Mouse (Mus musculus): ENCODE measurements around the gene Lcn2. TPM values are rescaled to one million over a fixed set of nuclear protein-coding genes. Genes with fewer than 3 reads are reported as not detected.
A peak's percentile ranks its signal among the peaks of the same experiment; 100 is the strongest.

Gene Lcn2
- polyA plus RNA-seq, 1 experiment = 1.0 TPM

DNA sequence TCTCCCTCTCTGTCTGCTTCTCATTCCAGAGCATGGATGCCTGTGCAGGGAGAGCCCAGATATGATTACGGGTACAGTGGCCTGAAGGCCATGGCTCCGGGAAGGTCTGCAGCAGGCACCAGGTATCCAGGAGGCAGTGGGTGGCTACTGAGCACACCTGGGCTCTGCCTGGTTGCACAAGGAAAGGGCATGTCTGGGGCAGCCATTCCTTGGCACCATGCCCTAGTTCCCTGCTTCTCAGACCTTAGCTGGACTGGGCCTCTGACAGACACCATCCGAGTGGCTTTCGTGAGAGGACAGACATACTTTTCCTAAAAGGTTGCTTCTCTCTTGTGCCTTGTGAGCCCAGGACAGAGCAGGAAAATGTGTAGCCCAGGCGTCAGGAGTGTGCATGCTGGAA, 4.0 kb upstream of the Lcn2 start:
- no peak for DNase-seq
- H3K27ac ChIP-seq (ENCODE audit: insufficient read depth, low read length) = no peak overlapping the region
- no peak overlapping the region for H3K4me3 ChIP-seq (replicated peaks; ENCODE audit: insufficient read depth, low read depth, low read length)
- 81% methylated on average over 5 of the region's 5 CpGs for WGBS
- H3K4me1 ChIP-seq (ENCODE audit: control insufficient read depth, insufficient read depth, low read length) = peaks cover 3% of the 10 kb centered on the region
- TF ChIP-seq POLR2A (IDR thresholded peaks at IDR 0.05; ENCODE audit: borderline replicate concordance, insufficient read depth, low read length) (no peak), CTCF (IDR thresholded peaks at IDR 0.05; ENCODE audit: borderline replicate concordance, insufficient read depth, low read depth, low read length) (no peak)
- H3K27me3 ChIP-seq (ENCODE audit: control insufficient read depth, insufficient read depth, low read length) = no peaks in the 10 kb centered on the region

DNA sequence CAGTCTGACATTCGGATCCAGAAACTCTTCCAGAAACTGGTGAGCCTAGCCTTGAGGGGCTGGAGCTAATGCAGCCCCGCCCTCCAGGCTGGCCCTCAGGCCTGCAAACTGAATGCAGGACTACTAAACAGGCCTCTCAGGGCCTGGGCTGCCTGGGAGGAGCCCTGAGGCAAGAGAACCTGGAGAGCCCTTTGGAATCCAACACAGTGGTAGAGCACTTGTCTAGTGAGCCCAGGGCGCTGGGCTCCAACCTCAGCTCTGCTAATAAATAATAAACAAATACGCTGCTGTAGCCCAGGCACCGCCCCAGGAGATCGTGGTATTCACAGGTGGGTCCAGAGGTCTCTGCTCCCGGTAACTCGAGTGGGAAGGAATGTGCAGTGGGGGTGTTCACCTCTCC, 2.8 kb upstream of the Lcn2 start:
- Histone ChIP-seq H3K27ac (ENCODE audit: insufficient read depth, low read length) (no peak overlapping the region), H3K27me3 (ENCODE audit: control insufficient read depth, insufficient read depth, low read length) (no peaks in the 10 kb centered on the region), H3K4me3 (replicated peaks; ENCODE audit: insufficient read depth, low read depth, low read length) (no peak overlapping the region), H3K4me1 (ENCODE audit: control insufficient read depth, insufficient read depth, low read length) (peaks cover 3% of the 10 kb centered on the region)
- DNase-seq = no peak
- TF ChIP-seq CTCF (IDR thresholded peaks at IDR 0.05; ENCODE audit: borderline replicate concordance, insufficient read depth, low read depth, low read length) (no peak), POLR2A (IDR thresholded peaks at IDR 0.05; ENCODE audit: borderline replicate concordance, insufficient read depth, low read length) (no peak)
- 77% methylated on average over 8 of the region's 8 CpGs for WGBS

DNA sequence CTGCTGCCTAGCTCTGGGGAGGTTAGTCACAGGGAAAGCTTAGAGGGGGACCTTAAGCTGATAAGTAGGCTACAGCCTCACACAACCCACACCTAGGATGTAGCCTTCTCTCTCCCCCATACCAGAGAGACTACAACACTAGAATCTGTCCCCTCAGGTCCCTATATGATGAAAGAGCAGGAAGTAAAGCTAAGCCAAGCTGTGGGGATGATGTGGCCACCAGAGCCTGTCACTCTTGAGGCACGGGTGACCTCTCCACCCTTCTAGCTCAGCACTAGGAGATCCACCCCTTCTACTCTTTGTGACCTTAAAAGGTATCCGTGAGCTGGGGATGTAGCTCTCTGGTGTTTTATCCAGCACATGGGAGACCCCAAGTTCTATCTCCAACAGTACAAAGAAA, 1.1 kb upstream of the Lcn2 start:
- Histone ChIP-seq H3K27ac (ENCODE audit: insufficient read depth, low read length) (no peak overlapping the region), H3K27me3 (ENCODE audit: control insufficient read depth, insufficient read depth, low read length) (no peaks in the 10 kb centered on the region), H3K4me1 (ENCODE audit: control insufficient read depth, insufficient read depth, low read length) (no peaks in the 10 kb centered on the region), H3K4me3 (replicated peaks; ENCODE audit: insufficient read depth, low read depth, low read length) (no peak overlapping the region)
- WGBS = 80% methylated on average over 2 of the region's 2 CpGs
- no peak for DNase-seq
- no peak for TF ChIP-seq CTCF (IDR thresholded peaks at IDR 0.05; ENCODE audit: borderline replicate concordance, insufficient read depth, low read depth, low read length)
- TF ChIP-seq POLR2A (IDR thresholded peaks at IDR 0.05; ENCODE audit: borderline replicate concordance, insufficient read depth, low read length) = no peak

DNA sequence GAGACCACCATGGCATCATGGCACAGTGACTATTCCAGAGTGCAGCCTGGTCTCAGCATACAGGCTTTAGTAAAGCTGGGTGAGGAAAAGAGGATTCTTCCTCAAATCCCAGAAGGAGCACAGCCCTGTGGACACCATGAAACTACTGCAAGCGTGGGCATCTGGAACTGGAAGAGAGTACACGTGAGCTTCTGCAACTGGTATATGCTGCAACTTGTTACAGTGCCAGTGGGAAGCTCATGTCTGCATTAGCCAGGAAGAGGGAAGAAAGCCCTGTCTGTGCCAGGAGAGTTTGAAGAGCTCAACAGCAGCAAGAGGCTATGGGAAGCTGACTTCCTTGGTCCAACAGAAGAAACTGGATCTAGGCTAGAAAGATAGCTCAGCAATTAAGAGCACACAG, 5.4 kb downstream of the Lcn2 start:
- Histone ChIP-seq H3K4me3 (replicated peaks; ENCODE audit: insufficient read depth, low read depth, low read length) (no peak overlapping the region), H3K27ac (ENCODE audit: insufficient read depth, low read length) (no peak overlapping the region), H3K4me1 (ENCODE audit: control insufficient read depth, insufficient read depth, low read length) (peaks cover 4% of the 10 kb centered on the region; the same call in 1 of the 2 replicates), H3K27me3 (ENCODE audit: control insufficient read depth, insufficient read depth, low read length) (no peaks in the 10 kb centered on the region)
- WGBS = 69% methylated on average over 2 of the region's 2 CpGs
- TF ChIP-seq POLR2A (IDR thresholded peaks at IDR 0.05; ENCODE audit: borderline replicate concordance, insufficient read depth, low read length) = no peak
- no peak for TF ChIP-seq CTCF (IDR thresholded peaks at IDR 0.05; ENCODE audit: borderline replicate concordance, insufficient read depth, low read depth, low read length)
- DNase-seq = no peak

DNA sequence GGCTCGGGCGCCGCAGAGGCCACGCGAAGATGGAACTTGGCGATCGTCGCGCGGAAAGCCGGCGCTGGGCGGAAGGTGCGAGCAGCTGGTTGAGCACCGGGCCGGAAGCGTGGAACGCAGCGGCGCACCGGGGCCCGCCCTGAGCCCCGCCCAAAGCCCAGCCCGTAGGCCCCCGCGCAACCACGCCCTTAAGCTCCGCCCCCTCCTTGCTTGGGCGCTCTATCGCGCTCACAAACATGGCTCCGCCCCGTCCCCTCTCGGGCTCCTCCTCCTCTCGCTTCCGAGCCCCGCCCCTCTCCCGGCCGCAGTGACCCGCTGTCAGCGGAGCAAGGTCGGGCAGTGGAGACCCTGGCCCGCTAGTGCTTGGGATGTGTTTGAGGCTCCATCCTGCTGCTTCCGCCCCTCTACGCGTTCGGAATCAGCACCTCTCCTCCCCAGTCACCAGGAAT, 6.3 kb downstream of the Lcn2 start, which contains the start of gene 1110008P14Rik:
TSS of gene 1110008P14Rik (minus strand) at position 164 of the 449 bp plus-strand sequence.
- TF ChIP-seq POLR2A (IDR thresholded peaks at IDR 0.05; ENCODE audit: borderline replicate concordance, insufficient read depth, low read length) (peak; percentile 69), CTCF (IDR thresholded peaks at IDR 0.05; ENCODE audit: borderline replicate concordance, insufficient read depth, low read depth, low read length) (no peak)
- peak; percentile 95 to 96 for DNase-seq
- WGBS = under 1% methylated on average over 47 of the region's 47 CpGs
- peaks cover 4% of the 10 kb centered on the region; the same call in 1 of the 2 replicates for H3K4me1 ChIP-seq (ENCODE audit: control insufficient read depth, insufficient read depth, low read length)
- peak within 1 kb of the TSS; percentile 74 for H3K4me3 ChIP-seq (replicated peaks; ENCODE audit: insufficient read depth, low read depth, low read length)
- H3K27me3 ChIP-seq (ENCODE audit: control insufficient read depth, insufficient read depth, low read length) = no peaks in the 10 kb centered on the region
- H3K27ac ChIP-seq (ENCODE audit: insufficient read depth, low read length) = peak within 1 kb of the TSS; percentile 40

DNA sequence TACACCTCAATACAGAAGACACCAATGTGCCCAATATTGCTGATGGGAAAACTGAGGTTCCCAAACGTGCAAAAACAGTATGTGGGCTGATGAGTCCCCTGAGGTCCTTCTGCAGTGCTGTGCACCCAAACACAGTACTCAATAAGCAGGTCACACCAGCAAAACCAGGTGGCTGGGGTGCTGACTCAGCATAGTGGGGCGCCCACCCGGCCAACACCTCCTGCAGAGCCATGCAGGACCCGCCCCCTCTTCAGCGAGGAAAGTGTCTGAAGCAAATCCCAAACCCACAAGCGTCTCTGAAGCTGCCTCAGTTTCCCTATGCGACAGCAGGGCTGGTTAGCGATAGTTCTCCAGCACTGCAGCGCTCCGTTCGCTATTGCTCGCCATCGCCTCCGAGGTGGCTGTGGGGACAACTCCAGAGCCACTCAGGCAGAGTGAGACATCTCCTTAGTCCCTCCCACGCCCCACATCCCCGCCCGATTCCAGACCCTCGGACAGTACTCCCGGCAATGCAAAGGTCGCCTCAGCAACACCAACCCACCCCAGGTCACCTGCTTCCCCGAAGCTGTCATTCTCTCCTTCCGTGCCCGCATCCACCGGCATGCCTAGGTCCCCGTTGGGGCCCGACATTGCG, 6.8 kb downstream of the Lcn2 start:
- H3K4me3 ChIP-seq (replicated peaks; ENCODE audit: insufficient read depth, low read depth, low read length) = peak overlapping the region; percentile 74
- DNase-seq = no peak
- peaks cover 4% of the 10 kb centered on the region; the same call in 1 of the 2 replicates for H3K4me1 ChIP-seq (ENCODE audit: control insufficient read depth, insufficient read depth, low read length)
- TF ChIP-seq CTCF (IDR thresholded peaks at IDR 0.05; ENCODE audit: borderline replicate concordance, insufficient read depth, low read depth, low read length) (no peak), POLR2A (IDR thresholded peaks at IDR 0.05; ENCODE audit: borderline replicate concordance, insufficient read depth, low read length) (no peak)
- H3K27me3 ChIP-seq (ENCODE audit: control insufficient read depth, insufficient read depth, low read length) = no peaks in the 10 kb centered on the region
- under 1% methylated on average over 27 of the region's 27 CpGs for WGBS
- 0 out of 2 replicates have a peak overlapping the region, but pooled peaks have one; percentile 0 for H3K27ac ChIP-seq (ENCODE audit: insufficient read depth, low read length)

DNA sequence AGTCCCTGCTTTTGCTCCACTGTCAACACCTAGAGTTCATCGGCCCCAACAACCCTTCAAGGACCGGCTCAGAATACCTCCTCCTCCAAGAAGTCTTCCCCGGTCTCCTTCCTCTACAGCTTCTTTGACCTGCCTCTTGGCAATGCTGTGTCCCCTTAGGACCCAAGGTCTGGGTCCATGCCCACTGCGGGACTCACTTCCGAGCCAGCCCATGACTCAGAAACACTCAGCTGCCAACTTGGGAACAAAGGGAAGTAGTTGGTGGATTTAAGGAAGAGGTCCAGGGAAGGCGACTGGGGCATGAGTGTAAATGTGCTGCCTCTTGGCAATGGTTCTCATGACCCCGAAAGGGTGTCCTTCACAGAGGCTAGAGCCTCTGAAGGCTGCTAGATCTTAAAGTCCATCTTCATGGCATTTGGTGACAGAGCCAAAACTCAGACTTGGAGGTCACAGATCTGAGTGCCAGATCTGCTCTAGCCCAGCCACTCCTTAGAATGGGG, 8.0 kb downstream of the Lcn2 start:
- 50% methylated on average over 7 of the region's 7 CpGs for WGBS

DNA sequence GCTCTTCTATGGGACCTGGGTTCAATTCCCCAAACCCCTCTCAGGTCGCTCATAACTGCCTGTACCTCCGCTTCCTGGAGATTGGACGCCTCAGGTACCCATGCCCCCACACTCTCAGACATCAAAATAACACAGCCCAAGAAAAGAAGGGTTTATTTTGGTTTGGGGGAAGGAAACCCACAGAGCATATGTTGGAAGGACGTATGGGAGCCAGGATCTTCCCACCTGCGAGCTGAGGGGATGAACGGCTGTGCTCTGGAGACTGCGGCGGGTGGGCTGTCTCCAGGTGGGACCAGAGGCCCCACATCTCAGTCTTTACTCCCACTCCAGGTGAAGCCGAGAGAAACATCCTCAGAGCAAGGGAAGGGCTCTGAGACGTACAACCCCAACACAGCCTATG, 11.1 kb downstream of the Lcn2 start:
- TF ChIP-seq POLR2A (IDR thresholded peaks at IDR 0.05; ENCODE audit: borderline replicate concordance, insufficient read depth, low read length) = no peak
- no peak for TF ChIP-seq CTCF (IDR thresholded peaks at IDR 0.05; ENCODE audit: borderline replicate concordance, insufficient read depth, low read depth, low read length)
- H3K4me3 ChIP-seq (replicated peaks; ENCODE audit: insufficient read depth, low read depth, low read length) = no peak overlapping the region
- 89% methylated on average over 10 of the region's 10 CpGs for WGBS
- no peak for DNase-seq
- H3K4me1 ChIP-seq (ENCODE audit: control insufficient read depth, insufficient read depth, low read length) = peaks cover 4% of the 10 kb centered on the region; the same call in 1 of the 2 replicates
- no peak overlapping the region for H3K27ac ChIP-seq (ENCODE audit: insufficient read depth, low read length)
- no peaks in the 10 kb centered on the region for H3K27me3 ChIP-seq (ENCODE audit: control insufficient read depth, insufficient read depth, low read length)

More for the DNA sequence above, 8.0 kb downstream of the Lcn2 start:
- peak in 1 of 2 experiments; percentile 31 for DNase-seq
- Histone ChIP-seq H3K4me1 (ENCODE audit: control insufficient read depth, insufficient read depth, low read length) (peaks cover 4% of the 10 kb centered on the region; the same call in 1 of the 2 replicates), H3K27ac (ENCODE audit: insufficient read depth, low read length) (no peak overlapping the region), H3K4me3 (replicated peaks; ENCODE audit: insufficient read depth, low read depth, low read length) (no peak overlapping the region), H3K27me3 (ENCODE audit: control insufficient read depth, insufficient read depth, low read length) (no peaks in the 10 kb centered on the region)
- TF ChIP-seq CTCF (IDR thresholded peaks at IDR 0.05; ENCODE audit: borderline replicate concordance, insufficient read depth, low read depth, low read length) (no peak), POLR2A (IDR thresholded peaks at IDR 0.05; ENCODE audit: borderline replicate concordance, insufficient read depth, low read length) (no peak)

Measured in cerebellum, adult 2 months (tissue).